Mouse (Mus musculus): ENCODE results near the gene Spag9.
A peak's percentile ranks its signal among the peaks of the same experiment; 100 is the strongest.

DNA sequence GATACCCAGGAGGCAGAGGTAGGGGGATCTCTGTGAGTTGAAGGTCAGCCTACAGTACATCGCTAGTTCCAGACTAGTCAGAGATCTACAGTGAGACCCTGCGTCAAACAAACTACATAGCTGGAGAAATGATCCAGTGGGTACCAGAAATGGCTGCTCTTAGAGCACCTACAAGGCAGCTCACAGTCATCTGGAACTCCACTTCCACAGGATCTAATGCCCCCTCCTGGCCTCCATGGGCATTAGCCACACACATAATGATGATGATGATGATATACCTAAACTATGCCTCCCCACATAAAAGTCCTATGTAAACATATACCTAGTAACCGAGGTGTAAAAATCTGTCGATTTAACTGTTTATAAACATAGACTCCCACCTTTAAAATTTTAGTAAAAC is 77.4 kb downstream of the Spag9 start:
- TF ChIP-seq CTCF (IDR thresholded peaks at IDR 0.05; ENCODE audit: low read depth, low read length) (peak; percentile 26), EP300 (IDR thresholded peaks at IDR 0.05; ENCODE audit: insufficient read depth, low read depth, low read length) (no peak), POLR2A (IDR thresholded peaks at IDR 0.05; ENCODE audit: insufficient read depth, low read length) (no peak)

Measured in ES-Bruce4 (cell line).